Mouse (Mus musculus) stomach, postnatal 0 days (tissue): ENCODE measurements around the gene Atxn1.

Source experiments
- CTCF ChIP-seq: IDR thresholded peaks from 2 replicates; pipeline ENCODE4 v1.5.1; 2016; ENCODE audit warnings: antibody characterized with exemption, low read depth, mild to moderate bottlenecking, moderate library complexity
- EP300 ChIP-seq: optimal IDR thresholded peaks from 2 replicates; pipeline ENCODE3; 2016; ENCODE audit warnings: antibody characterized with exemption

DNA sequence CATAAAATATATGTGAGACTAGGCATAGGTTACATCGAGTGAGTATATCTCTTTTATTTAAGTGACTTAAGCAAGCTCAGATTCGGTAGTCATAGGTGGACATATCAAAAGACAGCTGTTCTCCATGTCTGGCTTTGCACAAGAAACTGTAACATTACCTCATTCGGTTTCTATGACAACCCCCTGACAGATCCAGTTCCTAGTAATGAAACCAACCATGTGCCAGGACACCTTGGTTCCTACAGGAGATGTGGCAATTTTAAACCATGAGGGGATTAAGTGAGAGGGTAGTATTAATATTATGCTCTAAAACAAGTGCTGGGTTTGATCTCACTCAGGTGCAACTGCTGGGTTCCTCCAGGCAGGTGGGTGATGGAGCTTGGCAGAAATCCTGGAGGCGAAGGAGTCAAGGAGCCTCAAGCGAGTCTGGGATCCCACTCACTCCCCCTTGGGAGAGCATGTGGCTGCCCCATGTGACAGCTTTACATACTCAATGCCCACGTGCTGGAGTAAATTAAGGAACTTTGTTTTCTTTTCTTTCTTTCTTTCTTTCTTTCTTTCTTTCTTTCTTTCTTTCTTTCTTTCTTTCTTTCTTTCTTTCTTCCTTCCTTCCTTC, 320.9 kb downstream of the Atxn1 start:
- no peak for TF ChIP-seq CTCF
- no peak for TF ChIP-seq EP300
